Mouse (Mus musculus) lung, adult 2 months (tissue): ENCODE results near the gene Dusp27.

Experiments used
- CTCF ChIP-seq: fragments of 200-500 bp; IDR thresholded peaks from 2 replicates; pipeline ENCODE4 v1.5.1; 2011; ENCODE audit warnings: mild to moderate bottlenecking, low read length, control low read depth; ENCODE audit not compliant: insufficient read depth
- POLR2A ChIP-seq: fragments of 200-500 bp; IDR thresholded peaks from 2 replicates; pipeline ENCODE4 v1.6.1; 2011; ENCODE audit warnings: low read depth, mild to moderate bottlenecking, control low read depth, low read length, borderline replicate concordance; ENCODE audit errors: extremely low read depth

DNA sequence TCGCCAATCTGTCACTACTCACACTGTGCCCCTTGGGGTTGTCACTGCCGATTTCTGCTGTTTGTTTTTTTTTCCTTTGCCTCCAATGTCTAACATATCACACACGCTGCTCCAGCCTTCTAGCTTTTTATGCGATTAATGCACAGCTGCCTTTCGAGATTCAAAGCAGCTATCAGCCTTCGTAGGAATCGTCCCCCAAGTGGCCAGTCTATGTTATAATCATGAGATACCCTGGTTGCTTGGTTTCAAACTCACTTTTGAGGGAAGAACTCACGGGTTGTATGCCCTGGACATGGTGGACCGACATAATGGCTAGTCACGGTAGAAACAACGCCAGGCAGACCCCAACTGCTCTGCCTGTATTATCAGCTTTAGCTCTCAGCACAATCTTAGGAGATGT is 23.6 kb upstream of the Dusp27 start:
- TF ChIP-seq POLR2A (no peak), CTCF (no peak)
